Mouse (Mus musculus) stomach, postnatal 0 days (tissue): ENCODE results near the gene Nme8.

Experiments
- CTCF ChIP-seq: IDR thresholded peaks from 2 replicates; pipeline ENCODE4 v1.5.1; 2016; ENCODE audit warnings: antibody characterized with exemption, low read depth, mild to moderate bottlenecking, moderate library complexity
- EP300 ChIP-seq: optimal IDR thresholded peaks from 2 replicates; pipeline ENCODE3; 2016; ENCODE audit warnings: antibody characterized with exemption

DNA sequence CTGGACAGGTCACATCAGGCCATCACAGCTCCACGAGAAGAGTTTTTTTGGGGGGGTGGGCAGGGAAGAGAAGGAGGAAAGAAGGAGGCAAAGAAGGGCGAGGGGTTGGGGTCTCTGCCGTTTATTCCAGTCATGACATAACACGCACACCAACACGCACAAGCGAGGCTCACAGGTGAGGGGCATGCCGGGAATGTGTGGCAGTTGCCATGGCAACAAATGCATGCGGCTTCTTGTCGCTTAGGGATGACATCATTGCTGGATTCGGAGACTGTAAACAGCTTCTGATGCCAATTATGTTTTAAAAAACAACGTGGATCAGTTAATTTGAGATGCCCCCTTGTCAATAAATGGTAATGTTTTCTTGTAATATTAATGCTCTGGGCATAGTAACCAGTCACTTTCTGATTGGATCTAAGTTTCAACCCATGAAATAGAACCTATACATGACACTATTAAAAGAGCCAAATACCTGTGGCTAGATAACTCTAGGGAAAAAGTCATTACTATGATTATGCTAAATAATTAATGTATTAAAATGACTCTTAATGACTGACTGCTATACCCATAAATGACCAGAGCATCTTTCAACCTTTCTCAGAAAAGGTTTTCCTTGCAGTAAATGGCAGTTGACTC is 4.0 kb upstream of the Nme8 start:
- TF ChIP-seq CTCF, result no peak
- no peak for TF ChIP-seq EP300
